Mouse (Mus musculus) cerebellum, postnatal 14 days (tissue): Measurements from ENCODE around the gene Rbms1.

Experiments used
- DNase-seq, 2 experiments: peaks; one replicate each; pipeline ENCODE4 v3.0.0; 2021; ENCODE audit warnings: mixed read lengths in 2 of 2

The Rbms1 gene

GRCm38 (mm10) chr2:60962671-60963421, at the start of gene Rbms1:
Gene Rbms1, minus strand, starts transcription at chr2:60963192.
- peak; percentile 74 to 79 for DNase-seq

DNA sequence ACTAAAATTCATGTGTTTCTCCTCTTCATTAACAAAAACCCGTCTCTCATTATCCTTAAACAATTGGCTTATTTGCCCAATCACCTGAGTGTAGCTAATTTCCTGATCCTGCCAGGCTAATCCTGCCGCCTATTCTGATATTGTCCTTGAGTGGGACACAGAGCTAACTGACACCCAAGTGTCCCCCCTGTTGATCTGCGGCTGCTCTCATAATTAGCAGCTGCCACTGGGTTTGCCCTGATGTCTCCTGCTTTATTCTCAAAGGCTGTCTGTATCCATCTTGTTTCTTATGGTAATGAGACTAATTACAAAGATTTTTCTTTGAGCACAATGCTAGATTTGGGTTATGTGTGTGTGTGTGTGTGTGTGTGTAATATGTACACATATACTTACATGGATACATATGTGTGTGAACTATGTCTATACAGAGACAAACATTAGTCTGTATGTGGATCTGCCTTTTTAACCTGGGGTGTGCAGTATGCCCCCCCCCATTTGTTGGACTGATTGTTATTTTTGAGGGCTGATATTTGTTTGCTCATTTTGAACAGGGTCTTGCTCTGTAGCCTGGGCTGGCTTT, 49.3 kb upstream of the Rbms1 start:
- peak; percentile 10 to 31 for DNase-seq

GRCm38 (mm10) chr2:60986286-60986685, 23.3 kb upstream of the Rbms1 start:
- DNase-seq = no peak

DNA sequence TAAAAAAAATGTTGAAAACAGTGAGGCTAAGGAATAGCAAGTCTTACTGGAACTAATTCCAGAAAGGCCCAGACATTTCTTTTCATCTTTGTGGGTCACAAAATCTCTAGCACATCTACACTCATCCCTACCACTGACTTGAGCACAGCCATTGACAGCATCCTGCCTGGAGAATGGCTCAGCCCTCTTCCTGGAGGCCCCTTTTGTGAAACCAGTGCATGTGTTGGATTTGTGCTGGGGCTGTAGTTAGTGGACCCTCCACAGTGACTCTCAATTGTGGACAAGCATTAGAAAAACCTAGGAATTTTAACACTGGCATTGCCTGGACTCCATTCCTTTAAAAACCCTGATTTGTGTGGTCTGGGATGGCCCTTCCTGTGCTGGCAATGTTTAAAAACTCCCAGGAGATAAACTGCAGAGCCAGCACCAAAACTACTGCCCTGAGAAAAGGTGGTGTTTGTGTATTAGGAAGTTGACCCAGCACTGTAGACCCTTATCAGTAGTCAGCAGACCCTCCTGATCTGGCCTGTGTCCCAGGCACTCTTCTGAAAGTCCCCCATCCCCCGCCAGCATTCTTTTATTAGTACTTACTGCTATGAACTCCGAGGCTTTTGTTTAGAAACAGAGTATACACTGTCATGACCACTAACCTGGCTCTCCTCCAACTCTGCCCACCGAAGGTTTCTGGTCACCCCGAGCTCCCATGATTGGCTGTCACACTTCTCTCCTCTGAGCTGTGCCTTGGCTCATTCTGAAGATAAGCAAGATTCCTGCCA, 15.7 kb upstream of the Rbms1 start:
- DNase-seq = peak in 1 of 2 experiments; percentile 5

DNA sequence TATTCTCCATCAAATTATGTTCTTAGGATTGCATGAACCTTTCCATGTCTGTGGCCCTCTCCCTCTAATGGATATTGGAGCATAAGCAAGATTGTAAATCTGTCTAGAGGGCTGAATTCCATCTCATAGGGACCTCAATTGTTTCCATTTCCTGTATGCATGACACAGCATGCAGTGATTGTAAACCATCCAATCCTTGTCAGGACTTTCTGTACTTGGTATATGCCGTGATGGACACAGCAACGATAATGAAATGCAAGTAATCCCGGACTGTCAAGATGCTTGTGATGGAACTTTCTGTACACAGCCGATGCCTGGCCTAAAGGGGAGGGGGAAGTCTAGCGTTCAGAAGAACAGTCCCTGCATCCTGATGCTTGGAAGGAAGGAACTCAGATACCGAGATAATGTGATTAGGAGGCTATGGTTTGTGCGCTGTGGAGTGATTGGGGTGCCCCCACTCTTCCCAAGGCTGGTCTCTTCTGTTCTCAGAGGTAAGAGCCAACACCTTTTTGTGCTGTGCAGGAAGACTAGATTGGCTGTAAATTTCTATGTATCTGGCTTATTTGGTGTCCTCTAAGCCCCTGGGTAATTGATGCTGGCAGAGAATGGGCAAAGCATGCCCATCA, 9.3 kb upstream of the Rbms1 start:
- no peak for DNase-seq

DNA sequence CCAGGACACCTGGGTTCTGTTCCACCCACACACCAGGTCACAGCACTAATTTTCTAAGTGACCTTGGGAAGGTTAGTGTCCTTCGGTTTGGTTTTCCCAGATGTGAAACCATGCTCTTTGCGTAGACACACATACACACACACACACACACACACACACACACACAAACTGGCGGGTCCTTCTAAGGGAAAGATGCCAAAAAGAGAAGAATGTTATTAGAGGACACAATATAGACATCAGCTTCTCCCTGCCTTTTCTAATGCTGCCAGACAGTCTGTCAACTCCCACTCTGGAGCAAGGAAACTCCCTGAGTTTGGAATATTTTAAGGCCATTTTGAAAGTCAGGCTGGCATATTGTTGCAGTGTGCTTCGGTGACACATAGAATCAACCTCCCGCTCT, 624 bp upstream of the Rbms1 start:
- peak in 1 of 2 experiments; percentile 26 for DNase-seq

DNA sequence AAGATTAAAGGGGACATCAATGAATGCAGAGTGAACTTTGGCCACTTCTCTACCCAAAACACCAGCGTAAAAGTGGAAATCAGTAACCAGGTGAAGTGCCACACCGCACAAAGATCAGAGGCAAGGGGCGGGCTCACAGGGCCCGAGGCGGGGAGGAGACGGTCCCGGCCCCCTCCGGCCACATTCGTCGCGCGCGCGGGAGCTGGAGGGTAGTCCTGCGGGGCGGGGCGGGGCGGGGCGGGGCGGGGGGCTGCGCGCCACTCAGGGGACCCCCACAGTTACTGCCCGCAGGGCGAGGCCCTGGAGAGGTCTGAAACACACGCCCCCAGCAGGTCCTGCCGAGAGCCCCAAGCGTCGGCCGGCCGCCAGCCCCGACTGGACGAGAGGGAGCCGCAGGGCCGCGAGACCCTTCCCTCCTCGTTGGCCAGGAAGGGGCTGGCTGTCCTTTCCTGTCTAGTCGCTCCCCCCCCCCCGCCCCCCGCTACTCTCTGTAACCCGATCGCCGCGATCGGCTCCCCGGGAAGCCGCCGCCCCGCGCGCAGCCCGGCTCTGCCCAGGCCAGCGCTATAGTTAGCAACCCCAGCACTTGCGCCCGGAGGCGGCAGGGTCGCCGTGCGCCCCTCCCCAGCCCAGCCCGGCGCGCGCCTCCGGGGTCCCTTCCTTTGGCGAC, 856 bp downstream of the Rbms1 start:
- DNase-seq = peak; percentile 51 to 54

DNA sequence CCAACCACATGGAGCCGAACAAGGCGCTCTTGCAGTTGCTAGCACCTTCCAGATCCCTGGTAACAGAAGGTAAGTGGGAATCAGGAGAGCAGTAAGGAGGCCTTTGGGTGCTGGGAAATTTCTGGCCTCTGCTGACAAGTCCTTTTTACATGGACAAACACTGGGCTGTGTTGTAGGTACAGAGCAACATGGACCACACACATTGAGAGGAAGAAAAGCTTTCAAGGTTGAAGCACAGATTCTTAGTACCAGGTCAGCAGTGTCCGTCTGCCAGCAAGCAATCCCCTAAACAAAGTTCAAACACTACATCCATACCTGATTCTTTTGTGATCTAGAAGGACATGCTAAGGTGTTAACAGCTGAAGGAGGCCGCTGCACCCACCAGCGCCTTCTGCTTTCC, 1.7 kb downstream of the Rbms1 start:
- no peak for DNase-seq

- DNase-seq = no peak
Observed at GRCm38 (mm10) chr2:60948241-60948640, 14.8 kb downstream of the Rbms1 start.

GRCm38 (mm10) chr2:60947817-60948216, 15.2 kb downstream of the Rbms1 start:
- DNase-seq = no peak

- DNase-seq = no peak
Observed at GRCm38 (mm10) chr2:60940454-60940961, 22.5 kb downstream of the Rbms1 start.

DNA sequence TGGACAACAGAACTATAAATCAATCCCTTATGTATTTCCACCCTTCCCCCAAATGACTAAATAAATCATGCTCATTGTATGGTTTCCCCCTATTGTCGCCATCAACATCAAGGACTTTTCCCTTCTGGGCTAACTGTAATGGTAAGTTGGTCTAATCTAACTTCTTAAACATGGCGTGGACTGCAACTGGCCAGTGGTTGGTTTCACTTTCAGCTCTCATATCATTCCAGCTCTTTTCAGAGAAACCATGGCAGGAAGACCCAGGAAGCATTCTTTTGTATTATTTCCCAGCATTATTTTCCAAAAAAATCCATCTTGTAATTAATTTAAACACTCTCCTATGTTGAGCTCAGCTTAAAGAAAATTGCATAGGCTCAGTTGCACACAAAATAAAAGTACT, 23.0 kb downstream of the Rbms1 start:
- no peak for DNase-seq

- DNase-seq = no peak
Observed at GRCm38 (mm10) chr2:60936910-60937309, 26.1 kb downstream of the Rbms1 start.

- no peak for DNase-seq
Observed at GRCm38 (mm10) chr2:60928948-60929347, 34.0 kb downstream of the Rbms1 start.

GRCm38 (mm10) chr2:60927906-60928775, 34.9 kb downstream of the Rbms1 start:
- no peak for DNase-seq

- DNase-seq = no peak
Observed at GRCm38 (mm10) chr2:60925063-60925462, 37.9 kb downstream of the Rbms1 start.

- DNase-seq = no peak
Observed at GRCm38 (mm10) chr2:60923756-60924544, 39.0 kb downstream of the Rbms1 start.

DNA sequence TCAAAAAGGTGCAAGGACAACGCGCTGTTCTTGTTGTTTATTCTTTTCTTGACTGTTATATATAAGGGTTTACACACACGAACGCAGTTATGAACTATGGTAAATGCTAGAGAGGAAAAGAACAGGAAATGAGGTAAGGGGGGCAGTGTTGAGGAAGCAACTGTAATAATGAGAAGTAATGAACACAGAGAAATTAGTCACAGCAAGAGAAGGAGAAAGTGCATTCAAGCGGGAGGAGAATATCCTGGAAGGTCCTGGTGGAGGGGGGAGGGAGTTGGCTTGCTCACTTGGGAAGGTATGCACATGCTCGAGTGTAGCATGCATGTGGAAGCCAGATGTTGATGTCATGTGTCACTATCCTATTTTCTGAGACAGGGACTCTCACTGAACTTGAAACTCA, 39.9 kb downstream of the Rbms1 start:
- DNase-seq = no peak

GRCm38 (mm10) chr2:60922351-60922750, 40.6 kb downstream of the Rbms1 start:
- no peak for DNase-seq

DNA sequence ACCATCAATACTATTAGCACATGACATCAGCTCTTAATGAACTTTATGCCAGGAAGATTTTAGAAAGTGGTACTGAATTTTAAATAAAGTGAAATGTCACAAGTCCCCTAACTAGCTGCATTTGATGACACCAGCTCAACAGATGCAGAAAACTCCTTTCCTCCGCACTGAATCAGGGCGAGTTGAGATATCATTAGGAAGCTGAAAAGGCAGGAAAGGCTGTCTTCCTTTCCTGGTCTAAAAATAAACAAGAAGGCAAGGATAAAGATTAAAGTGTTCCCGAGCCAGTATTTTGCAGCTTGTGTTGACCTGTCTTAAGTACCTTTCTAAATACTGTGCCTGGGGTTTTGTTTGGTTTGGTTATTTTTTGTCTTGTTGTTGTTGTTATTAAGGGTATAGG, 42.9 kb downstream of the Rbms1 start:
- no peak for DNase-seq

- DNase-seq = no peak
Observed at GRCm38 (mm10) chr2:60918401-60918800, 44.6 kb downstream of the Rbms1 start.
